Mouse (Mus musculus) Patski (cell line): ENCODE data around the gene Cyp4f18. TPM values are rescaled to one million over a fixed set of nuclear protein-coding genes. Genes with fewer than 3 reads are reported as not detected.
A peak's percentile ranks its signal among the peaks of the same experiment; 100 is the strongest.
"Not testable (repeated sequence)": the region's sequence is repeated elsewhere in the genome, so short reads cannot be mapped to it uniquely, and the experiment has no call there.

Experiments used
- ATAC-seq: fragments of 100-300 bp; one replicate; pipeline ENCODE4 v1.8.0; 2021
- CTCF ChIA-PET: fragments of 350-600 bp; sonication (Branson Sonifier 250); formaldehyde crosslinking; loops from one replicate; lab custom pipeline; 2022; ENCODE audit warnings: inconsistent platforms; lab: Charles Lee
- POLR2A ChIA-PET: fragments of 350-600 bp; sonication (Branson Sonifier 250); formaldehyde crosslinking; loops from one replicate; lab custom pipeline; 2022; ENCODE audit warnings: antibody characterized with exemption, inconsistent platforms; lab: Charles Lee
- DNase-seq: peaks from one replicate; pipeline ENCODE4 v3.0.0-alpha.2; 2011; ENCODE audit warnings: low read depth, low spot score
- H3K27me3 ChIP-seq: fragments of 371-371 bp; one replicate; pipeline ENCODE4 v1.5.1; 2021
- CTCF ChIP-seq: fragments of 100-300 bp; IDR thresholded peaks from one replicate; pipeline ENCODE4 v1.5.1; 2021
- in situ Hi-C: fragments of 300-500 bp; cut with MboI; formaldehyde crosslinking; loops from 3 replicates; pipeline ENCODE4 v1.11.1; 2018; ENCODE audit warnings: low pct_unique_long_range_greater_than_20kb, mixed read lengths
- polyA plus RNA-seq: library from polyadenylated mRNA; unstranded; gene quantifications from one replicate; pipeline ENCODE4 v1.2.3, GENCODE M21; 2021

The Cyp4f18 gene
- polyA plus RNA-seq: not detected

DNA sequence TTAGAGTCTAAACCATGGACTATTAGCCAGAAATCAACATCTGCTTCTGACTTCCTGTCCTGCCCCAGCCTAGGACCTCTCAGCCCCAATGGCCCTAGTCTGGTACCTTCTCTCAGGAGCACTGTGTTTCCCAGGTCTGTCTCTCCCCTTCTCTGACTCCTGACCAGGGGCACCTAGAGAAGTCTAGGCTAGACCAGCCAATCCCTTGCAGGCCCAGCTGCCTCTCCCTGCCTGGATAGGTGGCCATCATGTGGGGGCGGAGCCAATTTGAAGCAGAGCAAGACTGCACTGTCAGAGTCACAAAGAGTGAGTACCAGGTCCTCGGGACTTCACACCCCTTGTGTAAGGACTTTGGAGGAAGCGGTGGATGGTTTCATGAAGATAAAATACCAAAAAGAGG lies at the start of gene Cyp4f18:
TSS of gene Cyp4f18 (minus strand) at position 154 of the 400 bp plus-strand sequence.
- ATAC-seq (no peak), DNase-seq (no peak)
- H3K27me3 ChIP-seq: no peaks in the 10 kb centered on the region
- POLR2A ChIA-PET: no interaction called here
- CTCF ChIA-PET: no interaction called here
- in situ Hi-C loops: no loop called here
- no peak for TF ChIP-seq CTCF

GRCm38 (mm10) chr8:72057643-72058042 lies 48.2 kb upstream of the Cyp4f18 start:
- in situ Hi-C loops: loop anchor here (5.0 kb wide), 1 partner anchor 40 kb away; no protein-coding TSS in a partner anchor
- POLR2A ChIA-PET, ATAC-seq, H3K27me3 ChIP-seq, DNase-seq, CTCF ChIA-PET: not testable (repeated sequence)

- CTCF ChIA-PET, ATAC-seq, POLR2A ChIA-PET, H3K27me3 ChIP-seq, DNase-seq: not testable (repeated sequence)
- in situ Hi-C loops: loop anchor here (5.0 kb wide), 1 partner anchor 43 kb away; no protein-coding TSS in a partner anchor
Measured at GRCm38 (mm10) chr8:72054633-72055032, 45.2 kb upstream of the Cyp4f18 start.

GRCm38 (mm10) chr8:72042493-72042892 lies 33.1 kb upstream of the Cyp4f18 start:
- ChIA-PET POLR2A (no interaction called here), CTCF (no interaction called here)
- ATAC-seq: no peak
- no peaks in the 10 kb centered on the region for H3K27me3 ChIP-seq
- TF ChIP-seq CTCF: no peak
- in situ Hi-C loops: no loop called here
- DNase-seq: no peak

GRCm38 (mm10) chr8:72040918-72041317 lies 31.5 kb upstream of the Cyp4f18 start, which contains the start of gene Olfr372:
TSS of gene Olfr372 (plus strand) at chr8:72041218.
- ATAC-seq, H3K27me3 ChIP-seq, CTCF ChIA-PET, in situ Hi-C loops, POLR2A ChIA-PET, DNase-seq: not testable (repeated sequence)

GRCm38 (mm10) chr8:72032926-72033325 lies 23.5 kb upstream of the Cyp4f18 start:
- CTCF ChIA-PET, POLR2A ChIA-PET, in situ Hi-C loops, ATAC-seq, DNase-seq, H3K27me3 ChIP-seq: not testable (repeated sequence)

DNA sequence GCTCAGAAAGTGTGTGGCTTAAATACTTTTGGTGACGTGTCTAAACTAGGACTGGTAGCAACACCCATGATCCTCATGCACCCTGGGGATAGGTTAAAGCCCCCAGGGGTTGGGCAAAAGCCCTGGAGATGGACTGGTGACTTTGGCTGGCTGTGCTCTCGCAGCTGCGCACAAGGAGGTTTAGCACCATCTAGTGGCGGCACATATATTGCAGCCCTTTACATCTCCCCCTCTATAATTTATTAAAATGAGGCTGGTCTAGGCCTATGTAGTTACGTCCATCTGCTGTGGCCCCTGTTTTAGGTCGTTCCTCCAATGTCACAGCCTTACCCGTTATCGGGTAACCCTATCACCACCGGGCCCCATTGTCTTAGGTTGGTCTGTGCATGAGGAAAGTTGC lies 15.5 kb upstream of the Cyp4f18 start:
- ATAC-seq, CTCF ChIA-PET, H3K27me3 ChIP-seq, DNase-seq, in situ Hi-C loops, POLR2A ChIA-PET: not testable (repeated sequence)
- TF ChIP-seq CTCF: peak; percentile 9

GRCm38 (mm10) chr8:72019816-72020215 lies 10.4 kb upstream of the Cyp4f18 start:
- ChIA-PET POLR2A (no interaction called here), CTCF (no interaction called here)
- H3K27me3 ChIP-seq: no peaks in the 10 kb centered on the region
- DNase-seq (no peak), ATAC-seq (no peak)
- no peak for TF ChIP-seq CTCF
- in situ Hi-C loops: loop anchor here (10.0 kb wide), 1 partner anchor 45 kb away; no protein-coding TSS in a partner anchor

DNA sequence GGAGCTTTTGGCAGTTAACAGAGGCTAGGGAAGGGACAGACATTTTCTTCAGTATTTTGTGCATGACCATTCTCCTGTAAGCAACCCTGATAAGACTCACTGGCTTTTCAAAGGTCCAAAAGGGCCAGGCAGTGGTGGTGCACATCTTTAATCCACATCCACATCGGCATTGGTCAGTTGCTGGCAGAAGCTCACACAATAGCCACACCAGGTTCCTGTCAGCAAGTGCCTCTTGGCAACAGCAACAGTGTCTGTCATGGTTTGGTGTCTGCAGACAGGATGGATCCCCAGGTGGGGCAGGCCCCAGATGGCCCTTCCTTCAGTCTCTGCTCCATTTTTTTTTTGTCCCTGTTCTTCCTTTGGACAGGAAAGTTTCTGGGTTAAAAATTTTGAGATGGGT lies 9.6 kb upstream of the Cyp4f18 start:
- POLR2A ChIA-PET, H3K27me3 ChIP-seq, ATAC-seq, DNase-seq, CTCF ChIA-PET: not testable (repeated sequence)
- in situ Hi-C loops: loop anchor here (10.0 kb wide), 1 partner anchor 46 kb away; no protein-coding TSS in a partner anchor

DNA sequence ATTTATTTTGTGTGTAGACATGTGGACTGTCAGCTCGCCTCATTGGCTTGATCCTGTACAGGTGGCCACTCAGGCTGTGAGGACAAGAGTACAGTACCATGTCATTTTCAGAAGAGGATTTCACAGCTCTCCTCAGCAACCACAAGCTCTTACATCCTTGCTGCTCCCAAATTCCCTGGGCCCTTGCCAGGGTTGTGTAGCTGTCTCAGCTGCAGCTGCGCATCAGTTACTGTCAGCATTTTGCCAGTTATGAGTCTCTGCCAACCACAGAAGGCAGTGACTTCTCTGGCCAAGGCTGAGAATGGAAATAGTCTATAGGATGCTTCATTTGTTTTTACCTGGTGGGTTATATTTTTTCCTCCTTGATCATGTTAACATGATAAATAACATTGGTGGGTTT lies 8.7 kb upstream of the Cyp4f18 start:
- no peaks in the 10 kb centered on the region for H3K27me3 ChIP-seq
- ATAC-seq: no peak
- POLR2A ChIA-PET: no interaction called here
- CTCF ChIA-PET: no interaction called here
- in situ Hi-C loops: loop anchor here (10.0 kb wide), 1 partner anchor 47 kb away; no protein-coding TSS in a partner anchor
- TF ChIP-seq CTCF: no peak
- DNase-seq: no peak

DNA sequence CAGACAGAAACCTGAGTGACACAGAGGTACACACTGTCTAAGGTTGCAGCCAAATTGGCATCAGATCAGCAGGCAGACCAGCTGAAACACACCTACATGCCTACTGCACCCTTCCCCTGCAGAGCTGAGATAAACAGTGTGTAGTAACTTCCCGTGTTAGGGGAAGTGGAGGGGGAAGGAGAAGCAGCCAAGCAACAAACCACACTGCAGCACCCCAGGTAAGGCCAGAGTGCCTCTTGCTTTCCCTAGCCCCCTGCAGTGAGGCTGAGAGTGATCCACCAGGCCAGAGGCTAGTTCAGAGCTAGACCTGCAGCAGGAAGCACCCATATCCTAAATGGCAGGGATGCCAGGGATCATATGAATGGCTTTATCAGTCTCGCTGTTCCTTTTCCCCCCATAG lies 7.9 kb upstream of the Cyp4f18 start:
- H3K27me3 ChIP-seq, POLR2A ChIA-PET, CTCF ChIA-PET, DNase-seq: not testable (repeated sequence)
- in situ Hi-C loops: loop anchor here (10.0 kb wide), 1 partner anchor 47 kb away; no protein-coding TSS in a partner anchor
- ATAC-seq: peak; percentile 21

- POLR2A ChIA-PET, CTCF ChIA-PET, ATAC-seq, H3K27me3 ChIP-seq, DNase-seq: not testable (repeated sequence)
- in situ Hi-C loops: loop anchor here (10.0 kb wide), 1 partner anchor 51 kb away; no protein-coding TSS in a partner anchor
Measured at GRCm38 (mm10) chr8:72013506-72014228, 4.2 kb upstream of the Cyp4f18 start.
